Mouse (Mus musculus) E14TG2a.4 (cell line): ENCODE measurements at regions not wholly inside any gene's neighbourhood (a gene's known extent, or its start where the extent isn't known, plus 50 kb on each side); places are given as distances from the start of the nearest gene placed in this dataset.

Source experiments
- CTCF ChIP-seq: conservative IDR thresholded peaks from 2 replicates; pipeline ENCODE4 v1.5.1; 2014; ENCODE audit warnings: low read length
- NANOG ChIP-seq: IDR thresholded peaks from 2 replicates; pipeline ENCODE4 v1.6.1; 2014; ENCODE audit warnings: borderline replicate concordance, low read length, mixed read lengths

GRCm38 (mm10) chr6:37794211-37794610 is 76.4 kb upstream of the Trim24 start:
- no peak for TF ChIP-seq CTCF
- no peak for TF ChIP-seq NANOG
